8 mouse cellular contexts compared by ENCODE assay signal in genomic region chr4:86024573-86025160, GRCm38 (mm10).
A peak's percentile ranks its signal among the peaks of the same experiment; 100 is the strongest.
DNase-seq lines count a peak whose midpoint lies in the region; ATAC-seq and TF ChIP-seq lines count a peak whose summit lies in the region.

No protein-coding gene starts in this region.

- H3K4me3 ChIP-seq in forebrain, postnatal 0 days (ENCODE audit: low read depth, low read length) = no peak overlapping the region
- H3K4me3 ChIP-seq in forebrain, embryonic 15.5 days = no peak overlapping the region
- no peak overlapping the region for H3K4me3 ChIP-seq in neural tube, embryonic 11.5 days (ENCODE audit: low read depth, low read length)

- H3K9ac ChIP-seq in forebrain, postnatal 0 days = no peak overlapping the region
- H3K9ac ChIP-seq in forebrain, embryonic 15.5 days (replicated peaks) = no peak overlapping the region
- no peak overlapping the region for H3K9ac ChIP-seq in neural tube, embryonic 11.5 days (ENCODE audit: low read length)

- TF ChIP-seq CTCF in forebrain, postnatal 0 days (IDR thresholded peaks at IDR 0.05; ENCODE audit: low read depth) = peak; percentile 79

- H3K36me3 ChIP-seq in forebrain, postnatal 0 days (ENCODE audit: insufficient read depth) = no peaks in the 10 kb centered on the region
- no peaks in the 10 kb centered on the region for H3K36me3 ChIP-seq in forebrain, embryonic 15.5 days
- H3K36me3 ChIP-seq in neural tube, embryonic 11.5 days (ENCODE audit: control insufficient read depth, insufficient read depth, low read length) = no peaks in the 10 kb centered on the region

- WGBS in forebrain, postnatal 0 days = 63% methylated on average over 8 of the region's 8 CpGs
- 59% methylated on average over 8 of the region's 8 CpGs for WGBS in forebrain, embryonic 15.5 days
- WGBS in neural tube, embryonic 11.5 days = 42% methylated on average over 8 of the region's 8 CpGs

- H3K9me3 ChIP-seq in forebrain, postnatal 0 days (ENCODE audit: low read length) = no peaks in the 10 kb centered on the region
- H3K9me3 ChIP-seq in forebrain, embryonic 15.5 days = no peaks in the 10 kb centered on the region
- no peaks in the 10 kb centered on the region for H3K9me3 ChIP-seq in neural tube, embryonic 11.5 days (ENCODE audit: control insufficient read depth, low read length)

- H3K4me2 ChIP-seq in forebrain, postnatal 0 days (ENCODE audit: low read depth) = no peak overlapping the region
- no peak overlapping the region for H3K4me2 ChIP-seq in forebrain, embryonic 15.5 days (replicated peaks)
- no peak overlapping the region for H3K4me2 ChIP-seq in neural tube, embryonic 11.5 days (ENCODE audit: low read depth)

- ATAC-seq in forebrain, postnatal 0 days = peak; percentile 21; the same call in 1 of the 2 replicates
- no peak for ATAC-seq in forebrain, embryonic 15.5 days (replicated peaks)
- no peak; the same call in 1 of the 2 replicates for ATAC-seq in neural tube, embryonic 11.5 days (ENCODE audit: insufficient read depth, low FRiP score, low TSS enrichment)

- H3K4me1 ChIP-seq in forebrain, postnatal 0 days (ENCODE audit: insufficient read depth) = peaks cover 6% of the 10 kb centered on the region; the same call in 1 of the 2 replicates
- peaks cover 17% of the 10 kb centered on the region for H3K4me1 ChIP-seq in forebrain, embryonic 15.5 days
- 0 out of 2 replicates have a peak, but pooled peaks cover 3% of the 10 kb centered on the region for H3K4me1 ChIP-seq in neural tube, embryonic 11.5 days (ENCODE audit: control insufficient read depth, insufficient read depth, low read length)

- DNase-seq in forebrain, postnatal 0 days = peak; percentile 66
- peak; percentile 13 for DNase-seq in right cerebral cortex, postnatal 25 days
- no peak for DNase-seq in right cerebral cortex, postnatal 36 days (ENCODE audit: low spot score in 2 of 2)
- DNase-seq in embryo, embryonic 10.5 days (ENCODE audit: low spot score) = peak; percentile 78
- DNase-seq in layer of hippocampus, adult 9-10 months (ENCODE audit: low spot score) = peak; percentile 12
- DNase-seq in neural tube, embryonic 11.5 days (ENCODE audit: low spot score) = peak; percentile 40
- no peak for DNase-seq in thymus, postnatal 25 days

- H3K27me3 ChIP-seq in forebrain, postnatal 0 days (ENCODE audit: insufficient read depth, low read length) = no peaks in the 10 kb centered on the region
- no peaks in the 10 kb centered on the region for H3K27me3 ChIP-seq in forebrain, embryonic 15.5 days
- no peaks in the 10 kb centered on the region for H3K27me3 ChIP-seq in neural tube, embryonic 11.5 days (ENCODE audit: control insufficient read depth, insufficient read depth, low read length)

- H3K27ac ChIP-seq in forebrain, postnatal 0 days (ENCODE audit: low read depth, low read length) = no peak overlapping the region
- H3K27ac ChIP-seq in forebrain, embryonic 15.5 days (replicated peaks) = no peak overlapping the region
- no peak overlapping the region for H3K27ac ChIP-seq in neural tube, embryonic 11.5 days (ENCODE audit: low read depth, low read length)

Comparison
In these comparisons a context has a peak if more than half of its experiments do, and no peak if none do; other contexts are left out.
1. DNase-seq: peak in forebrain, postnatal 0 days (single experiment), right cerebral cortex, postnatal 25 days (single experiment), embryo, embryonic 10.5 days (single experiment), layer of hippocampus, adult 9-10 months (single experiment) and neural tube, embryonic 11.5 days (single experiment); none in right cerebral cortex, postnatal 36 days (0 of 2) and thymus, postnatal 25 days (single experiment).